Mouse (Mus musculus) intestine, embryonic 16.5 days (tissue): ENCODE results near the gene Kcnq1. TPM values are rescaled to one million over a fixed set of nuclear protein-coding genes. Genes with fewer than 3 reads are reported as not detected.

Experiments
- ATAC-seq: fragments of 200-750 bp; cut with Nextera tagmentation; 2 replicates; pipeline ENCODE4 v1.8.0; 2017; ENCODE audit warnings: moderate TSS enrichment, moderate library complexity
- H3K27ac ChIP-seq: fragments of 300-500 bp; sonication (generic); 2 replicates; pipeline ENCODE4 v1.5.1; 2014; ENCODE audit warnings: mild to moderate bottlenecking, low read length
- H3K27me3 ChIP-seq: fragments of 300-500 bp; sonication (generic); replicated peaks from 2 replicates; pipeline ENCODE4 v1.6.1; 2014; ENCODE audit warnings: low read length, control low read depth, mixed read lengths; ENCODE audit not compliant: control insufficient read depth, insufficient read depth
- H3K36me3 ChIP-seq: fragments of 300-500 bp; sonication (generic); 2 replicates; pipeline ENCODE4 v1.6.1; 2014; ENCODE audit warnings: low read length, control low read depth; ENCODE audit not compliant: control insufficient read depth, insufficient read depth
- H3K4me1 ChIP-seq: fragments of 300-500 bp; sonication (generic); 2 replicates; pipeline ENCODE4 v1.6.1; 2014; ENCODE audit warnings: low read length, control low read depth, mixed read lengths; ENCODE audit not compliant: control insufficient read depth, insufficient read depth
- H3K4me2 ChIP-seq: fragments of 300-500 bp; sonication (generic); 2 replicates; pipeline ENCODE4 v1.6.1; 2014; ENCODE audit warnings: low read depth, low read length, control low read depth
- H3K4me3 ChIP-seq: fragments of 300-500 bp; sonication (generic); 2 replicates; pipeline ENCODE4 v1.5.1; 2014; ENCODE audit warnings: mild to moderate bottlenecking, low read length
- H3K9ac ChIP-seq: fragments of 300-500 bp; sonication (generic); 2 replicates; pipeline ENCODE4 v1.6.1; 2014; ENCODE audit warnings: low read depth, low read length
- H3K9me3 ChIP-seq: fragments of 300-500 bp; sonication (generic); 2 replicates; pipeline ENCODE4 v1.6.1; 2016; ENCODE audit warnings: low read length, control low read depth; ENCODE audit not compliant: control insufficient read depth
- WGBS: fragments of 180-500 bp; shearing (Covaris S2); extraction: QIAGEN DNeasy Blood & Tissue Kit; methylation state at CpG from one replicate; pipeline ENCODE4 v1.1.7; 2014; 5-methylcytosine and 5-hydroxymethylcytosine counted together
- polyA plus RNA-seq: library from polyadenylated mRNA; unstranded; fragments of >200 nt; fragmentation: Nextera tagmentation; extraction: Ambion mirVana; gene quantifications from 2 replicates; pipeline ENCODE4 v1.2.1, GENCODE M21; 2015

The Kcnq1 gene
- polyA plus RNA-seq, 1 experiment from 2014 or later: 9.7 TPM

DNA sequence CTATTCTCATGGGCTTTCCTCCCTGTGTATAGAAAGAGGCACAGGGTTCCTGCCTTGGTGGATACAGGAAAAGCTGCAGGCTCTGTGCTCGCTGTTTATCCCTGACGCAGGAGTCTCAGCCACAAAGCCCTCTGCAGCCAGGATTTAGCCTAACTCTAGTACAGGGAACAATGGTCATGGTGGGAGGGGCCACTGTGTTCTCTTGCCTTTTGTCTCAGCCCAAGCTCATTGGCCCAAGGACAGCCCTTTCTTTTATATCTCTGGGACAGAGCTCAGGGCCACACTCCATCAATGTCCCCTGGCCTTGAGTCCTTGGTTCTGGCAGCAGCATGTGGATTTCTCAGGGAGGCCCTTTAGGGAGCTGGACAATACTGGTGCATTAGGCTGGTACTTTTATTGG, 72.7 kb downstream of the Kcnq1 start:
- H3K36me3 ChIP-seq: no peaks in the 10 kb centered on the region
- no peaks in the 10 kb centered on the region for H3K27me3 ChIP-seq
- H3K9ac ChIP-seq: no peak overlapping the region
- 65% methylated on average over 2 of the region's 2 CpGs for WGBS
- H3K4me3 ChIP-seq: no peak overlapping the region
- peak; percentile 57 for ATAC-seq
- H3K27ac ChIP-seq: no peak overlapping the region; the same call in 1 of the 2 replicates
- no peak overlapping the region for H3K4me2 ChIP-seq
- peaks cover 8% of the 10 kb centered on the region for H3K4me1 ChIP-seq
- H3K9me3 ChIP-seq: no peaks in the 10 kb centered on the region

DNA sequence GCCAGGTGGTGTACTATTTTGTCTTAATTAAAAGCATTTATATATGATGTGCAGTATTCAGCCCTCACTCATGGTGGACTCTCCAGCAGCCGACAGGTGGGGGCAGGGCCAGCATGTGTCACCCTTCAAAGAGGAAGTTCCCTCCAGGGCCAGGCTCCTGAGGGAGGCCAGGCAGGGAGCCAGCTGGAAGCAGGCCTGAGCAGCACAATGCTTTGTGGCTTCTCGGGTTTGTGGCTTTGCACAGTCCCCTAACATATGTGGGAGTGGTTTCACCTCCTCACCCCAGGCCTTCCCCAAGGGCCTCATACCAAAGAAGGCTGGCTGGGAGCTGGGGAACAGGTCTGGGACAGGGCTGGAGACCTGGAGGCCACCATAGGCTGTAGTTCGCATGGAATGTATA, 74.6 kb downstream of the Kcnq1 start:
- Histone ChIP-seq H3K36me3 (no peaks in the 10 kb centered on the region), H3K4me2 (no peak overlapping the region), H3K9me3 (no peaks in the 10 kb centered on the region), H3K4me1 (peaks cover 6% of the 10 kb centered on the region), H3K4me3 (no peak overlapping the region), H3K27me3 (no peaks in the 10 kb centered on the region), H3K27ac (no peak overlapping the region; the same call in 1 of the 2 replicates), H3K9ac (no peak overlapping the region)
- ATAC-seq: peak; percentile 79
- 48% methylated on average over 3 of the region's 3 CpGs for WGBS

DNA sequence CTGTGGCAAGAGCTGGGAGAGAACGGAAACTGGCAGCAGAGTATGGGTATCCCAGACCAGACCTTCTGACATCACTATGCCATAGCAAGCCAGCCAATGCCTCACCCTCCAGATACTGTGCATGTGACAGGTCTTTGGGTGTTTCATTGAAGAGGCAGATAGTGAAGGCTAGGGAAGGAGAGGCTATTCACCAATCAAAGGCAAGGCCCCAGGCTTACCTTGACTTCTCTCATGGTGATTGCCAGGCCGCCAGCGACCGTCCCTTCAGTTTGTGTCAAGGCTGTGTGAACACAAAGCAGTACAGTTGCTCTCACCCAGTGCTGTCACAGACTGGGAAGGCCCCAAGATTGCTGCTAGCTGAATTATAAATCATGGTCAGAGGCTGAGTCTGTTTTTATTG, 75.1 kb downstream of the Kcnq1 start:
- no peaks in the 10 kb centered on the region for H3K36me3 ChIP-seq
- H3K4me1 ChIP-seq: peaks cover 6% of the 10 kb centered on the region
- no peak overlapping the region; the same call in 1 of the 2 replicates for H3K27ac ChIP-seq
- 93% methylated on average over 4 of the region's 4 CpGs for WGBS
- no peak for ATAC-seq
- no peak overlapping the region for H3K9ac ChIP-seq
- no peak overlapping the region for H3K4me2 ChIP-seq
- no peak overlapping the region for H3K4me3 ChIP-seq
- H3K9me3 ChIP-seq: no peaks in the 10 kb centered on the region
- no peaks in the 10 kb centered on the region for H3K27me3 ChIP-seq

DNA sequence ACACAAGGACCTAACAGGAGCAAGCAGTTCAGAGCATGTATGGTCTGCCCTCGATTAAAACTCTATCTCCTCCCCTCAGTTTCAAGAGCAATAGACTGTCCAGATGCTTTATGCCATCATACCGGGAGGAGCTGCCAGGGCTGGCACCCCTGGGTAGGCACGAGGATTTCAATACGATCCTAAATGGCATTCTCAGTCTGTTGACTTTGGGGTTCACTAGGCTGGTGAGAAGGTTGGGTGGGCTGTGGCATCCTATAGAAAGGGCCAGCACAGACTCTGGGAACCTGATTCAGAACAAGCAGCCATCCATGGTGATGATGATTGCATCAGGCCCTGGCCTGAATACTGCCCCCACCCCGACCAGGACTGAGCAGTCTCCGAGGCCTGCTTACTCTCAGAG, 79.3 kb downstream of the Kcnq1 start:
- Histone ChIP-seq H3K4me1 (peaks cover 6% of the 10 kb centered on the region; the same call in 1 of the 2 replicates), H3K4me2 (no peak overlapping the region), H3K9ac (no peak overlapping the region), H3K9me3 (no peaks in the 10 kb centered on the region), H3K4me3 (no peak overlapping the region), H3K27me3 (no peaks in the 10 kb centered on the region), H3K27ac (no peak overlapping the region), H3K36me3 (no peaks in the 10 kb centered on the region)
- ATAC-seq: no peak
- WGBS: 79% methylated on average over 6 of the region's 6 CpGs

DNA sequence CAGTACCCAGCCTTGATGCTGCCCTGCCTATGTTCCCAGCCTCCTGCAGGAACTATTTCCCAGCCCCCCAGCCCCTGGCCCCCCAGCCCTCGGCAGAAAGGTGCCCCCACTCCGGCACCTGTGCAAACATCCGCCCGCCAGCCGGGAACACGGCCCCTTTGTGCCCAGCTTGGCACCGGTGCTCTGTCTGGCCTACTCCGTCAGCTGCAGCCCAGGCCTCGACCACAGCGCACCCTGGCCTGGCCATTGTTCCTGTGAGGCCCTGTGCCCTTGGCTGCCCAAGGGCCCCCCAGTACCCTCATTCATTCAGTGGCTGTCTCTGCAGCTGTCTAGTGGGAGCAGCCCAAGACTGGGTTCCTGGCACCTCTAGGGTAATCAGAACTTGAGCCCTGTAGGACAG, 80.2 kb downstream of the Kcnq1 start:
- ATAC-seq: peak; percentile 46; the same call in 1 of the 2 replicates
- Histone ChIP-seq H3K4me1 (no peaks in the 10 kb centered on the region), H3K27me3 (no peaks in the 10 kb centered on the region), H3K9me3 (no peaks in the 10 kb centered on the region), H3K9ac (no peak overlapping the region), H3K27ac (no peak overlapping the region), H3K4me3 (no peak overlapping the region), H3K36me3 (no peaks in the 10 kb centered on the region), H3K4me2 (no peak overlapping the region)
- WGBS: 78% methylated on average over 10 of the region's 10 CpGs

DNA sequence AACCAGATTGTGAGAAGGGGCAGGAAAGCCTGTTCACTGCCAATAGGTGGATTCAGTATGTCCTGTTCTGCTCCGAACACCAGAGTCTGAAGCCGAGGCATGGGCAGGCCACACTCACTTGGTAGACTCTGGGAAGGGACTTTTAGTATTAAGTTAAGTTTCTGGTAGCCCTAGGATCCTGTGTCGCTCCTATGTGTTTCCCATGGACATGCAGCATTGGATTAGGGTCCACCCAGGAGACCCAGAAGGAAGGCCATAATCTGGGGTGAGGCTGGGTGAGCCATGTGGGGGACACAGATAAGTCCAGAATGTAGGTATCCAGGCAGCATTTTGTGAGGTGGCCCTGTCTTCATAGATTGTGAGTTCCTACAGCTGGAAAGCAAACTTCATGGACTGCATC, 81.0 kb downstream of the Kcnq1 start:
- H3K27me3 ChIP-seq: no peaks in the 10 kb centered on the region
- H3K4me2 ChIP-seq: no peak overlapping the region
- ATAC-seq: no peak
- H3K9ac ChIP-seq: no peak overlapping the region
- WGBS: 91% methylated on average over 3 of the region's 3 CpGs
- H3K4me1 ChIP-seq: no peaks in the 10 kb centered on the region
- H3K9me3 ChIP-seq: no peaks in the 10 kb centered on the region
- H3K36me3 ChIP-seq: no peaks in the 10 kb centered on the region
- H3K27ac ChIP-seq: no peak overlapping the region
- H3K4me3 ChIP-seq: no peak overlapping the region

DNA sequence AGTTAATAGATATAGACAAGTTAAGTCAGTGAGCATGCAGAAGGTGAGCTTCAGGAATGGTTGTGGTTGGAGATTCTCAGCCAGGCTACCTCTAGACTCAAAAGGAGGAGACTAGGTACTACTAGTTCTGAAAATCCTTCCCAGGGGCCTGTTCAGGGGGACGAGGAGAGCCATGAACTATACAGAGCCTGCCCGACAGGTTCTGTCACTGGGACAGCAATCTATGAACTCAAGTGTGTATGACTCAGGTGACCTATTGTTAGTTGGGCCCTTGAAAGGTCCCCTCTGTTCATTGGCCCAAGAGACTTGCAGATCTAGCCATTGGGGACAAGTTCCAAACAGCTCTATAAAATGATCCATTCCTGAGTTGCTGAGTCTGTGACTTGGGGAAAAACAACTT, 82.4 kb downstream of the Kcnq1 start:
- Histone ChIP-seq H3K36me3 (no peaks in the 10 kb centered on the region), H3K4me1 (no peaks in the 10 kb centered on the region), H3K9me3 (no peaks in the 10 kb centered on the region), H3K4me3 (no peak overlapping the region), H3K9ac (no peak overlapping the region), H3K27ac (0 out of 2 replicates have a peak overlapping the region, but pooled peaks have one; percentile 3), H3K27me3 (no peaks in the 10 kb centered on the region), H3K4me2 (no peak overlapping the region)
- ATAC-seq: peak; percentile 82
- 65% methylated on average over 2 of the region's 2 CpGs for WGBS

DNA sequence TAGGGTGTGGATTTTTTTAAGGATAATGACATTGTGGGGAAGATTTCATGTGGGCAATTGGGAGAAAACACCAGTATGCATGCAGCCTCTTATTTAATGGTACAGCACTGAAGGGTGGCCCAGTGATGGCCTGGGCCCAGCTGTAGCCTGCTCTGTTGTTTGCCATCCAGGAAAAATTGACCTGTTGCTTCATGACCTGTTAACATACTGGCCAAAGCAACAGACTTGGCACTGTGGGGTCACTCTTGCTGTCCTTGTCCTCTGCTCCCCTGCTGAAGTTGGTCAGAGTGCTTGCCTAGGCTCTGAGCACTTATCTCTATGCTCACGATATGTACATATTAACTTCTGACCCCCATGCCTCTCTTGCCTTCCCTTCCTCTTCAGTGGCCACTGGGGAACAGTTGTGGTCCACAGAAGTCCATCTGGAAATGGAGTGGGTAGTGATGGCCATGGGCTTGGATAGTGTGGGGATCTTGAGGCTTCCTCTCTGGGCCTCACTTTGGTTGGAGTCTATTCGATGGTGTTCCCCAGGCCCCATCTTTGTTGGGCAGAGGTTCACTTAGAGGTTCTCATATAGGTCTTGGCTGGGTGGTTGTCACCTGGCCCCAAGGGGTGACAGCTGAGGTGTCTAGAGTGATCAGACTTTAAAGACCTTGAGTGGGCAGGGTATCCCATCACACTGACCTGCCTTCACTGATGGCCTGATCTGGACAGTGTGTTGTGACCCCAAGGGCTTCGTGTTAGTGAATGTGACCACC, 84.0 kb downstream of the Kcnq1 start:
- no peak overlapping the region for H3K27ac ChIP-seq
- WGBS: 90% methylated on average over 3 of the region's 3 CpGs
- no peaks in the 10 kb centered on the region for H3K36me3 ChIP-seq
- no peaks in the 10 kb centered on the region for H3K9me3 ChIP-seq
- H3K9ac ChIP-seq: no peak overlapping the region
- no peak for ATAC-seq
- H3K4me1 ChIP-seq: no peaks in the 10 kb centered on the region
- H3K27me3 ChIP-seq: no peaks in the 10 kb centered on the region
- no peak overlapping the region for H3K4me3 ChIP-seq
- no peak overlapping the region for H3K4me2 ChIP-seq

DNA sequence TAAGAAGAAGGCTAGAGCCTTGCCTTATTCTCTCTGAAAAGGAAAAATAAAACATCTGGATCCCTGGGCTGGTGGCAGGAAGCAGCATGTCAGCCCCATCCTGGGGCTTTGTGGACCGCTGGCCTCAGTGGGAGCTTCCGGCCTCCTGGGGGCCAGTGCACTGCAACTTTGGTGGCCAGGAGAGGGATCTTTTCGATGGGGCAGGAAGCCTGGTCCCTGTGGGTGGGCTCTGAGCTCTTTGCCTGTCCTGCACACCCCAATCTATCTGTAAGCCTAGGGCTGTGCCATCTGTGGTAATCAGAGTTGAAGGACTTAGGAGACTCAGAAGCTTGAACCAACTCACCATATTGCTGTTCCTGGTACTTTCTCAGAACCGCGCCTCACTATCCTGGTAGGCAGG, 84.7 kb downstream of the Kcnq1 start:
- H3K27ac ChIP-seq: no peak overlapping the region
- no peak overlapping the region for H3K4me2 ChIP-seq
- no peaks in the 10 kb centered on the region for H3K9me3 ChIP-seq
- H3K9ac ChIP-seq: no peak overlapping the region
- H3K36me3 ChIP-seq: no peaks in the 10 kb centered on the region
- WGBS: 80% methylated on average over 5 of the region's 5 CpGs
- ATAC-seq: no peak
- no peaks in the 10 kb centered on the region for H3K27me3 ChIP-seq
- H3K4me1 ChIP-seq: no peaks in the 10 kb centered on the region
- no peak overlapping the region for H3K4me3 ChIP-seq

DNA sequence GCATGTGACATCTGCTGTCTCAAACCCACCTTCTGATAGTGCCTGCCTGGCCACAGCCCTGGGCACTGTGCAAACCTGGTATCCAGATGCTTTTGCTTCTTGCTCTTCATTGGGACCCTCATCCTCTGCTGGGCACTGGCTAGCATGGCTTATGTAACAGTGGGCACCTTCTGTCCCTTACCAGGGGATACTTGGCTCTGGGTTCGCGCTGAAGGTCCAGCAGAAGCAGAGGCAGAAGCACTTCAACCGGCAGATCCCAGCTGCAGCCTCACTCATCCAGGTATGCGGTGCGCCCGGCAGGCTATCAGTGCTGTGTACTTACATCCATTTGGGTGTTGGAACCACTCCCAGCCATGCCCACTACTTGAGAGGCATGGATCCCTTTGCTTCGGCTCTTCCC, 86.2 kb downstream of the Kcnq1 start:
- Histone ChIP-seq H3K4me2 (no peak overlapping the region), H3K36me3 (no peaks in the 10 kb centered on the region), H3K4me1 (no peaks in the 10 kb centered on the region), H3K9me3 (no peaks in the 10 kb centered on the region), H3K9ac (no peak overlapping the region), H3K27ac (no peak overlapping the region), H3K27me3 (no peaks in the 10 kb centered on the region), H3K4me3 (no peak overlapping the region)
- 88% methylated on average over 7 of the region's 7 CpGs for WGBS
- ATAC-seq: no peak
